Mouse (Mus musculus) liver, adult 2 months (tissue): ENCODE measurements at regions not wholly inside any gene's neighbourhood (a gene's known extent, or its start where the extent isn't known, plus 50 kb on each side); places are given as distances from the start of the nearest gene placed in this dataset.

Experiments
- CTCF ChIP-seq: fragments of 200-500 bp; IDR thresholded peaks from 2 replicates; pipeline ENCODE4 v1.5.1; 2011; ENCODE audit warnings: low read depth, low read length, control low read depth
- POLR2A ChIP-seq: fragments of 200-500 bp; IDR thresholded peaks from 2 replicates; pipeline ENCODE4 v1.6.1; 2011; ENCODE audit warnings: low read length, control low read depth; ENCODE audit not compliant: insufficient read depth; ENCODE audit errors: extremely low read depth

GRCm38 (mm10) chr6:127365651-127366050, 81.0 kb upstream of the Parp11 start:
- no peak for TF ChIP-seq CTCF
- TF ChIP-seq POLR2A = no peak
